Mouse (Mus musculus): Measurements from ENCODE around the gene Mrpl45.

Gene Mrpl45

GRCm38 (mm10) chr11:97362943-97363643, 47.6 kb downstream of the Mrpl45 start:
- peak; percentile 7 for DNase-seq (ENCODE audit: low read depth, low spot score)

- DNase-seq (ENCODE audit: low read depth, low spot score), result no peak
Measured at GRCm38 (mm10) chr11:97363644-97363995, 48.1 kb downstream of the Mrpl45 start.

GRCm38 (mm10) chr11:97365556-97365955, 50.0 kb downstream of the Mrpl45 start:
- DNase-seq (ENCODE audit: low read depth, low spot score), result no peak

GRCm38 (mm10) chr11:97368501-97368900, 53.0 kb downstream of the Mrpl45 start:
- no peak for DNase-seq (ENCODE audit: low read depth, low spot score)

DNA sequence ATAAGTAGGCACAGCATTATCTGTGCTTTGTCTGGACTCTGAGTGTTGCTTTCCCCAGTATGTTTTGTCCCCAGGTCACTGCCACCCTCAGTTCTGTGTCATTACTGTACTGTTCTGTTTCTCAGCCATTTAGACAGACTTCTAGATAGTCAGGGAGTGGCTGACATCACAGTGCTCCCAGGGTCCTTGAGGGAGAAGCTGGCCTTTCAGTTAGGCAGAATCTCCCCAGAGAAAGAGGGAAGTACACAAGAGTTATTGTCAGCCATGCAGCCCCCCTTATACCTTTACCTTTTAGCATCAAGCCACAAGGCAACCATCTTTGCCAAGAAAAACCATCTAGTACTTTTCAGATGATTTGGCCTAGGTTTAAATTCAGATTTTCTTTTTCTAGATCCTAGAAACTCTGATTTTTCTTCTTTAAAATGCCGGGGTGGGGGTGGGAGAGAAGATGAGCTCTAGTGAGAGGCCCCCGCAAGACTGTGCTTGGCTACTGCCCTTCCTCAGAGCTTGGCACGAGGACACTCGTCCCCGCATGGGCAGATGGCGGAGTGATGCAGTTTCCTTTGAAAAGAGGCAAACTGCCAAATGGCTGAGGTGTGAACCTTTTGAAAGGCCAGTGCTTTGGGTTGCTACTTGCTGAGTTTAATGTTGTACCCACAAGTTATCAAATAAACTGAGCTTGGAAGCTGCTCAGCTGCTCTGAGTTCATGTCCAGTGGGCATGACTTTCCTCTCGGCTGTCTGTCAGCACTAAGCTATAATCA, 55.0 kb downstream of the Mrpl45 start:
- DNase-seq (ENCODE audit: low read depth, low spot score), result no peak

GRCm38 (mm10) chr11:97372159-97372864, 56.8 kb downstream of the Mrpl45 start:
- DNase-seq (ENCODE audit: low read depth, low spot score), result no peak

GRCm38 (mm10) chr11:97373402-97373801, 57.9 kb downstream of the Mrpl45 start:
- no peak for DNase-seq (ENCODE audit: low read depth, low spot score)
